7 mouse cellular contexts compared by ENCODE assay signal in the genomic region with DNA sequence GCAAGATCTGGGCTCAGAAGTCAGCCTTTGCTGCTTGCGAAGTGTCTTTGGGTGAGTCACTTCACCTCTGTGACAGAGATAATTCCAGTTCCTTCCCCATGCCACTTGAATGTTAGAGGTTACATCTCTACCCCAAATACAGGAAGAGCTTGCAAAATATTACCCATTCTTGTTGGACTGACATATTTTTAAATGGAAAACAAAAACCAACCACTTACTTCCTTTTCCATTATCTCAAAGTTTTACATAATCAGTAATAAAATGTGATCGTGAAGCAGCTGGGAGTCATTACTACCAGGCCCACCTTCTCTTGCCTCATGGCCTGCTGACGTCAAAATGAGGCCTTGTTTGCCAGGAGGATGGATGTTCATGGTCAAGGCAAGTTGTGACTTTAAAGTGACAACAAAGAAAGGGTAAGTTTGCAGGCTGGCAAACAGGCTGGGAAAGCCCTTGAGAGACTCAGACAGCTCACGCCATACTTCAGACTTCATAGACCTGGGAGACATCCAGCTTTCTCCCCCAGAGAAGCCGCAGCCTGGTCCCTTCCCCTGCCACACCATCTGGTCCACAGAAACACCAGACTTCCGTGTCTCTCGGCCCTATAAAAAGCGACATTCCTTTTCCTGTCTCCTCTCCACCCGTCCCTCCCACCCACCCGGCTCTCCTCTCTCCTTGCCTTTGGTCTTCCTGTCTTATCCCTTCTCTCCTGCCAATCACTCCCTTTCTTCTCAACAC. TPM values are rescaled to one million over a fixed set of nuclear protein-coding genes. Genes with fewer than 3 reads are reported as not detected.
DNase-seq lines count a peak whose midpoint lies in the region; ATAC-seq lines count a peak whose summit lies in the region.

No protein-coding gene starts in this region.

- no peak overlapping the region for H3K27ac ChIP-seq in intestine, embryonic 15.5 days
- H3K27ac ChIP-seq in limb, embryonic 12.5 days, result no peak overlapping the region
- H3K27ac ChIP-seq in midbrain, embryonic 16.5 days (ENCODE audit: low read length), result no peak overlapping the region

- peak; percentile 24 for ATAC-seq in intestine, embryonic 15.5 days
- ATAC-seq in limb, embryonic 12.5 days (ENCODE audit: insufficient number of reproducible peaks, insufficient read depth, low FRiP score, low TSS enrichment, low read depth), result no peak; the same call in 1 of the 2 replicates
- ATAC-seq in midbrain, embryonic 16.5 days, result peak; percentile 20

- no peaks in the 10 kb centered on the region for H3K36me3 ChIP-seq in intestine, embryonic 15.5 days
- H3K36me3 ChIP-seq in limb, embryonic 12.5 days, result no peaks in the 10 kb centered on the region
- H3K36me3 ChIP-seq in midbrain, embryonic 16.5 days (ENCODE audit: control insufficient read depth, insufficient read depth, low read length), result no peaks in the 10 kb centered on the region

- H3K9ac ChIP-seq in intestine, embryonic 15.5 days, result no peak overlapping the region
- H3K9ac ChIP-seq in limb, embryonic 12.5 days (replicated peaks), result no peak overlapping the region
- H3K9ac ChIP-seq in midbrain, embryonic 16.5 days (ENCODE audit: low read depth, low read length), result no peak overlapping the region

- H3K4me1 ChIP-seq in intestine, embryonic 15.5 days (replicated peaks), result no peaks in the 10 kb centered on the region
- peaks cover 4% of the 10 kb centered on the region for H3K4me1 ChIP-seq in limb, embryonic 12.5 days (replicated peaks)
- H3K4me1 ChIP-seq in midbrain, embryonic 16.5 days (ENCODE audit: control insufficient read depth, insufficient read depth, low read length), result no peaks in the 10 kb centered on the region

- H3K4me3 ChIP-seq in intestine, embryonic 15.5 days (replicated peaks), result no peak overlapping the region
- peak overlapping the region; percentile 11; the same call in 1 of the 2 replicates for H3K4me3 ChIP-seq in limb, embryonic 12.5 days (replicated peaks)
- no peak overlapping the region for H3K4me3 ChIP-seq in midbrain, embryonic 16.5 days (ENCODE audit: low read depth, low read length)

- peak overlapping the region; percentile 42 for H3K4me2 ChIP-seq in intestine, embryonic 15.5 days (replicated peaks)
- H3K4me2 ChIP-seq in limb, embryonic 12.5 days, result peak overlapping the region; percentile 36
- H3K4me2 ChIP-seq in midbrain, embryonic 16.5 days (ENCODE audit: low read length), result peak overlapping the region; percentile 36

- no peaks in the 10 kb centered on the region for H3K9me3 ChIP-seq in intestine, embryonic 15.5 days
- H3K9me3 ChIP-seq in limb, embryonic 12.5 days, result no peaks in the 10 kb centered on the region
- H3K9me3 ChIP-seq in midbrain, embryonic 16.5 days (replicated peaks; ENCODE audit: control insufficient read depth, low read length, poor library complexity, severe bottlenecking), result no peaks in the 10 kb centered on the region

- WGBS in intestine, embryonic 15.5 days, result 31% methylated on average over 10 of the region's 10 CpGs
- WGBS in limb, embryonic 12.5 days, result 36% methylated on average over 10 of the region's 10 CpGs
- whole genome bisulfite sequencing in midbrain, embryonic 16.5 days, result 49% methylated on average over 10 of the region's 10 CpGs

- peak; percentile 29 for DNase-seq in adrenal gland, adult 8-10 months
- peak; percentile 15 to 23 for DNase-seq in cerebellum, adult 18-20 months
- DNase-seq in frontal cortex, postnatal 25 days (ENCODE audit: low spot score in 2 of 2), result peak; percentile 8 to 22
- DNase-seq in spleen, postnatal 14 days (ENCODE audit: low spot score in 2 of 2), result no peak

- no peaks in the 10 kb centered on the region for H3K27me3 ChIP-seq in intestine, embryonic 15.5 days (replicated peaks)
- H3K27me3 ChIP-seq in limb, embryonic 12.5 days, result no peaks in the 10 kb centered on the region
- no peaks in the 10 kb centered on the region for H3K27me3 ChIP-seq in midbrain, embryonic 16.5 days (ENCODE audit: control insufficient read depth, insufficient read depth, low read depth, low read length)

RNA-seq across cellular contexts. Expression of gene Msrb2, which starts 27.2 kb away (rescaled TPM):
- 10 to 100 TPM; 29.5 to 33.6 (median 30.5) TPM for total RNA-seq in adrenal gland, adult 8-10 months (2022)
- 21.6 and 22.7 TPM in 2 replicates for polyA plus RNA-seq in intestine, embryonic 15.5 days (2015; fragmentation: Nextera tagmentation; extraction: Ambion mirVana)
- polyA plus RNA-seq in limb, embryonic 12.5 days (2016; fragmentation: Nextera tagmentation; extraction: Ambion mirVana), result 23.5 and 28.9 TPM in 2 replicates
- polyA plus RNA-seq in midbrain, embryonic 16.5 days (2015; fragmentation: Nextera tagmentation; extraction: Ambion mirVana), result 6.7 TPM in 2 replicates

Comparison
In these comparisons a context has a peak if more than half of its experiments do, and no peak if none do; other contexts are left out.
1. DNase-seq: peak in adrenal gland, adult 8-10 months (single experiment), cerebellum, adult 18-20 months (2 of 2) and frontal cortex, postnatal 25 days (2 of 2); none in spleen, postnatal 14 days (0 of 2).
2. Peak in every context shown above with its lines, with median percentiles within 50 percentile points of each other: H3K4me2 ChIP-seq.